Mouse (Mus musculus) forebrain, postnatal 0 days (tissue): ENCODE data around the gene Cd247. TPM values are rescaled to one million over a fixed set of nuclear protein-coding genes. Genes with fewer than 3 reads are reported as not detected.

Experiments used
- ATAC-seq: fragments of 200-750 bp; cut with Nextera tagmentation; 2 replicates; pipeline ENCODE4 v1.8.0; 2017; ENCODE audit warnings: mild to moderate bottlenecking, moderate library complexity
- DNase-seq: peaks from one replicate; pipeline ENCODE4 v3.0.0-alpha.2; 2015
- H3K27ac ChIP-seq: fragments of 300-500 bp; sonication (generic); 2 replicates; pipeline ENCODE4 v1.5.1; 2014; ENCODE audit warnings: low read depth, mild to moderate bottlenecking, antibody characterized with exemption, low read length, moderate library complexity, mixed read lengths
- H3K27me3 ChIP-seq: fragments of 300-500 bp; sonication (generic); 2 replicates; pipeline ENCODE4 v1.6.1; 2014; ENCODE audit warnings: mild to moderate bottlenecking, low read length, mixed read lengths; ENCODE audit not compliant: insufficient read depth
- H3K36me3 ChIP-seq: fragments of 300-500 bp; sonication (generic); 2 replicates; pipeline ENCODE4 v1.6.1; 2014; ENCODE audit warnings: mild to moderate bottlenecking, moderate library complexity; ENCODE audit not compliant: insufficient read depth
- H3K4me1 ChIP-seq: fragments of 300-500 bp; sonication (generic); 2 replicates; pipeline ENCODE4 v1.6.1; 2014; ENCODE audit warnings: antibody characterized with exemption; ENCODE audit not compliant: insufficient read depth
- H3K4me2 ChIP-seq: fragments of 300-500 bp; sonication (generic); 2 replicates; pipeline ENCODE4 v1.6.1; 2014; ENCODE audit warnings: low read depth, mild to moderate bottlenecking, moderate library complexity
- H3K4me3 ChIP-seq: fragments of 300-500 bp; sonication (generic); 2 replicates; pipeline ENCODE4 v1.5.1; 2014; ENCODE audit warnings: low read depth, low read length, mixed read lengths
- H3K9ac ChIP-seq: fragments of 300-500 bp; sonication (generic); 2 replicates; pipeline ENCODE4 v1.6.1; 2014; ENCODE audit warnings: mild to moderate bottlenecking
- H3K9me3 ChIP-seq: fragments of 300-500 bp; sonication (generic); 2 replicates; pipeline ENCODE4 v1.6.1; 2016; ENCODE audit warnings: low read length
- CTCF ChIP-seq: sonication (generic); IDR thresholded peaks from 2 replicates; pipeline ENCODE4 v1.5.1; 2016; ENCODE audit warnings: antibody characterized with exemption, control low read depth, low read depth
- WGBS: fragments of 180-500 bp; shearing (Covaris S2); extraction: QIAGEN DNeasy Blood & Tissue Kit; methylation state at CpG from one replicate; pipeline ENCODE4 v1.1.7; 2014; 5-methylcytosine and 5-hydroxymethylcytosine counted together
- polyA plus RNA-seq: library from polyadenylated mRNA; unstranded; fragments of >200 nt; fragmentation: Nextera tagmentation; extraction: Ambion mirVana; gene quantifications from 2 replicates; pipeline ENCODE4 v1.2.1, GENCODE M21; 2015
- total RNA-seq: library from RNA; depleted of rRNA; stranded (reverse); fragments of >200 nt; gene quantifications from 2 replicates; pipeline ENCODE4 v1.2.3, GENCODE M21; 2014

Gene Cd247
- total and polyA plus RNA-seq, 2 experiments from 2014 or later, result 0.14 to 0.67 TPM

GRCm38 (mm10) chr1:165853131-165853721 lies 64.7 kb downstream of the Cd247 start:
- 59% methylated on average over 4 of the region's 4 CpGs for WGBS
- H3K36me3 ChIP-seq, result no peaks in the 10 kb centered on the region

GRCm38 (mm10) chr1:165853729-165854420 lies 65.4 kb downstream of the Cd247 start:
- Histone ChIP-seq H3K9ac (no peak overlapping the region), H3K4me2 (no peak overlapping the region), H3K36me3 (no peaks in the 10 kb centered on the region), H3K9me3 (no peaks in the 10 kb centered on the region), H3K27me3 (no peaks in the 10 kb centered on the region), H3K4me3 (no peak overlapping the region), H3K4me1 (no peaks in the 10 kb centered on the region), H3K27ac (no peak overlapping the region)
- WGBS, result 63% methylated on average over 10 of the region's 10 CpGs
- DNase-seq (peak; percentile 75), ATAC-seq (peak; percentile 59)
- TF ChIP-seq CTCF, result peak; percentile 78

More at GRCm38 (mm10) chr1:165853131-165853721, 64.7 kb downstream of the Cd247 start:
- H3K4me2 ChIP-seq, result no peak overlapping the region
- no peak overlapping the region for H3K9ac ChIP-seq
- no peak overlapping the region for H3K27ac ChIP-seq
- no peaks in the 10 kb centered on the region for H3K9me3 ChIP-seq
- no peaks in the 10 kb centered on the region for H3K4me1 ChIP-seq
- no peak for TF ChIP-seq CTCF
- no peak overlapping the region for H3K4me3 ChIP-seq
- ATAC-seq (no peak), DNase-seq (no peak)
- H3K27me3 ChIP-seq, result no peaks in the 10 kb centered on the region

- Histone ChIP-seq H3K27ac (no peak overlapping the region), H3K4me2 (no peak overlapping the region), H3K27me3 (no peaks in the 10 kb centered on the region), H3K4me1 (no peaks in the 10 kb centered on the region), H3K36me3 (no peaks in the 10 kb centered on the region), H3K9ac (no peak overlapping the region), H3K4me3 (no peak overlapping the region), H3K9me3 (no peaks in the 10 kb centered on the region)
- DNase-seq (no peak), ATAC-seq (no peak)
- no peak for TF ChIP-seq CTCF
- WGBS, result 52% methylated on average over 9 of the region's 9 CpGs
These were observed 67.5 kb downstream of the Cd247 start for GRCm38 (mm10) chr1:165855759-165856545.

GRCm38 (mm10) chr1:165857279-165857678 lies 68.8 kb downstream of the Cd247 start:
- DNase-seq, result no peak
- no peaks in the 10 kb centered on the region for H3K27me3 ChIP-seq
- TF ChIP-seq CTCF, result no peak
- H3K4me3 ChIP-seq, result no peak overlapping the region
- no peak overlapping the region for H3K27ac ChIP-seq
- no peaks in the 10 kb centered on the region for H3K36me3 ChIP-seq
- no peak overlapping the region for H3K4me2 ChIP-seq
- H3K4me1 ChIP-seq, result no peaks in the 10 kb centered on the region
- H3K9ac ChIP-seq, result no peak overlapping the region
- ATAC-seq, result no peak
- 94% methylated on average over 11 of the region's 11 CpGs for WGBS
- no peaks in the 10 kb centered on the region for H3K9me3 ChIP-seq

GRCm38 (mm10) chr1:165858356-165858755 lies 69.9 kb downstream of the Cd247 start:
- Histone ChIP-seq H3K36me3 (no peaks in the 10 kb centered on the region), H3K27me3 (no peaks in the 10 kb centered on the region), H3K9me3 (no peaks in the 10 kb centered on the region), H3K4me2 (no peak overlapping the region), H3K27ac (no peak overlapping the region), H3K9ac (no peak overlapping the region), H3K4me1 (no peaks in the 10 kb centered on the region), H3K4me3 (no peak overlapping the region)
- no peak for ATAC-seq
- WGBS, result 88% methylated on average over 5 of the region's 5 CpGs
- peak; percentile 38 for TF ChIP-seq CTCF
- DNase-seq, result no peak

GRCm38 (mm10) chr1:165860373-165861234 lies 72.1 kb downstream of the Cd247 start:
- H3K4me3 ChIP-seq, result no peak overlapping the region
- DNase-seq, result no peak
- no peaks in the 10 kb centered on the region for H3K27me3 ChIP-seq
- 0 out of 2 replicates have a peak, but pooled peaks cover 7% of the 10 kb centered on the region for H3K36me3 ChIP-seq
- no peak for ATAC-seq
- no peaks in the 10 kb centered on the region for H3K9me3 ChIP-seq
- H3K9ac ChIP-seq, result no peak overlapping the region
- TF ChIP-seq CTCF, result no peak
- H3K4me1 ChIP-seq, result no peaks in the 10 kb centered on the region
- 79% methylated on average over 9 of the region's 9 CpGs for WGBS
- no peak overlapping the region for H3K27ac ChIP-seq
- H3K4me2 ChIP-seq, result no peak overlapping the region
